Mouse (Mus musculus): ENCODE results near the gene Naga. TPM values are rescaled to one million over a fixed set of nuclear protein-coding genes. Genes with fewer than 3 reads are reported as not detected.
"Not testable (repeated sequence)": the region's sequence is repeated elsewhere in the genome, so short reads cannot be mapped to it uniquely, and the experiment has no call there.

Gene Naga
- polyA plus RNA-seq, 1 experiment from 2014 or later = 38.1 TPM

GRCm38 (mm10) chr15:82374437-82374836 lies 35.7 kb upstream of the Naga start:
- no peak for ATAC-seq (ENCODE audit: insufficient number of reproducible peaks, insufficient read depth, low FRiP score, low TSS enrichment)
- peaks cover 2% of the 10 kb centered on the region; the same call in 1 of the 2 replicates for H3K4me1 ChIP-seq

GRCm38 (mm10) chr15:82372991-82373390 lies 34.3 kb upstream of the Naga start:
- Histone ChIP-seq H3K9me3 (no peaks in the 10 kb centered on the region), H3K27me3 (no peaks in the 10 kb centered on the region), H3K4me2 (replicated peaks) (no peak overlapping the region), H3K9ac (no peak overlapping the region), H3K27ac (no peak overlapping the region), H3K36me3 (0 out of 2 replicates have a peak, but pooled peaks cover 5% of the 10 kb centered on the region), H3K4me3 (no peak overlapping the region), H3K4me1 (no peaks in the 10 kb centered on the region)
- no peak for ATAC-seq (ENCODE audit: insufficient number of reproducible peaks, insufficient read depth, low FRiP score, low TSS enrichment)
- 79% methylated on average over 5 of the region's 5 CpGs for WGBS

More at GRCm38 (mm10) chr15:82374437-82374836, 35.7 kb upstream of the Naga start:
- no peak overlapping the region for H3K27ac ChIP-seq
- no peak overlapping the region for H3K4me3 ChIP-seq
- WGBS = 81% methylated on average over 5 of the region's 5 CpGs
- H3K27me3 ChIP-seq = no peaks in the 10 kb centered on the region
- no peaks in the 10 kb centered on the region for H3K9me3 ChIP-seq
- H3K9ac ChIP-seq = no peak overlapping the region
- H3K36me3 ChIP-seq = 0 out of 2 replicates have a peak, but pooled peaks cover 5% of the 10 kb centered on the region
- no peak overlapping the region for H3K4me2 ChIP-seq (replicated peaks)

DNA sequence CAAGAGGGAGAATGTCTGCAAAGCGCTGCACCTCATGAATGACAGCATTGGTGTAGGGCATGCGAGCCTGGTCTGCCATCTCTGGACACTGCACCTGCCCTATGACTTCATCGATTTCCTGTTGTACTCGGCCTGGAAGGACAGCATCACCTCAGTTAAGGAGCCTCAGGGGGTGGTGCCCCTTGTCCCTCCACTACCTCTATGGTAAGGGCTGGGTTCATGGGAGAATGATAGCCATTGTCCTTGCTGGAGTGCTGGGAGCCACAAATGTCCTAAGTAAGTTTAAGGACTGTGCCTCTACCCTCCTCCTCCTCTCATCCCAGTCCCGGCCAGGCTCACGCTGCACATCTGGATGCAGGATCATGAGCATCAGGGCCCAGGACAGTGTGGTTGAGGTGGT lies 33.7 kb upstream of the Naga start:
- no peaks in the 10 kb centered on the region for H3K9me3 ChIP-seq
- no peak for ATAC-seq (ENCODE audit: insufficient number of reproducible peaks, insufficient read depth, low FRiP score, low TSS enrichment)
- 82% methylated on average over 6 of the region's 6 CpGs for WGBS
- H3K9ac ChIP-seq = no peak overlapping the region
- no peak overlapping the region for H3K4me2 ChIP-seq (replicated peaks)
- no peaks in the 10 kb centered on the region for H3K4me1 ChIP-seq
- no peak overlapping the region for H3K27ac ChIP-seq
- H3K4me3 ChIP-seq = no peak overlapping the region
- 0 out of 2 replicates have a peak, but pooled peaks cover 5% of the 10 kb centered on the region for H3K36me3 ChIP-seq
- H3K27me3 ChIP-seq = no peaks in the 10 kb centered on the region

GRCm38 (mm10) chr15:82368851-82369250 lies 30.1 kb upstream of the Naga start:
- 0 out of 2 replicates have a peak, but pooled peaks cover 5% of the 10 kb centered on the region for H3K36me3 ChIP-seq
- WGBS = 91% methylated on average over 1 of the region's 1 CpGs
- H3K9ac ChIP-seq = no peak overlapping the region
- no peaks in the 10 kb centered on the region for H3K4me1 ChIP-seq
- H3K4me3 ChIP-seq = no peak overlapping the region
- ATAC-seq (ENCODE audit: insufficient number of reproducible peaks, insufficient read depth, low FRiP score, low TSS enrichment) = no peak
- H3K9me3 ChIP-seq = no peaks in the 10 kb centered on the region
- H3K27me3 ChIP-seq = no peaks in the 10 kb centered on the region
- H3K4me2 ChIP-seq (replicated peaks) = no peak overlapping the region
- H3K27ac ChIP-seq = no peak overlapping the region

GRCm38 (mm10) chr15:82368146-82368545 lies 29.4 kb upstream of the Naga start:
- no peaks in the 10 kb centered on the region for H3K4me1 ChIP-seq
- WGBS = 91% methylated on average over 4 of the region's 4 CpGs
- no peak overlapping the region for H3K9ac ChIP-seq
- no peak overlapping the region for H3K4me3 ChIP-seq
- no peaks in the 10 kb centered on the region for H3K9me3 ChIP-seq
- no peak for ATAC-seq (ENCODE audit: insufficient number of reproducible peaks, insufficient read depth, low FRiP score, low TSS enrichment)
- H3K27ac ChIP-seq = no peak overlapping the region
- H3K4me2 ChIP-seq (replicated peaks) = no peak overlapping the region
- H3K27me3 ChIP-seq = no peaks in the 10 kb centered on the region
- H3K36me3 ChIP-seq = no peaks in the 10 kb centered on the region

- not testable (repeated sequence) for H3K27me3 ChIP-seq; H3K36me3 ChIP-seq; H3K4me3 ChIP-seq; ATAC-seq (ENCODE audit: insufficient number of reproducible peaks, insufficient read depth, low FRiP score, low TSS enrichment); H3K27ac ChIP-seq; H3K9me3 ChIP-seq; H3K4me2 ChIP-seq (replicated peaks); H3K4me1 ChIP-seq; H3K9ac ChIP-seq
- 18% methylated on average over 7 of the region's 9 CpGs for WGBS
Measured at GRCm38 (mm10) chr15:82364561-82364960, 25.8 kb upstream of the Naga start.

DNA sequence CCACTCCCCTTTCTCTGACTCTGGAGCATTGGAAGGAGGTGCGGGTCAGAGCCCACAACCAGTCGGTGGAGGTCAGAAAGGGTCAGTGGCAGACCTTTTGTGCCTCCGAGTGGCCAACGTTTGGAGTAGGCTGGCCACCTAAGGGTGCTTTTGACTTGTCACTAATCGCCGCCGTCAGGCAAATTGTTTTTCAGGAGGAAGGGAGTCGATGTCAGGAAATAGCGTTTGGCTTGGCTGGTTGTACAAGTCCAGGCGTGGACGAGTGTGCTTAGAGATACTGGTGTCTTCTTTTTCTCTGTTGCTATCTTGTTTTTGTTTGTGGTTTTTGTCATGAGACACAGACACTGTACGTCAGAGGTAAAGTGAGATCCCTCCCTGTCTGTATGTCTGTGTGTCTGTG lies 25.1 kb upstream of the Naga start:
- H3K27ac ChIP-seq; H3K27me3 ChIP-seq; H3K4me1 ChIP-seq; H3K4me3 ChIP-seq; H3K36me3 ChIP-seq; H3K9me3 ChIP-seq; H3K9ac ChIP-seq; ATAC-seq (ENCODE audit: insufficient number of reproducible peaks, insufficient read depth, low FRiP score, low TSS enrichment); H3K4me2 ChIP-seq (replicated peaks): not testable (repeated sequence)
- WGBS = 71% methylated on average over 8 of the region's 12 CpGs

DNA sequence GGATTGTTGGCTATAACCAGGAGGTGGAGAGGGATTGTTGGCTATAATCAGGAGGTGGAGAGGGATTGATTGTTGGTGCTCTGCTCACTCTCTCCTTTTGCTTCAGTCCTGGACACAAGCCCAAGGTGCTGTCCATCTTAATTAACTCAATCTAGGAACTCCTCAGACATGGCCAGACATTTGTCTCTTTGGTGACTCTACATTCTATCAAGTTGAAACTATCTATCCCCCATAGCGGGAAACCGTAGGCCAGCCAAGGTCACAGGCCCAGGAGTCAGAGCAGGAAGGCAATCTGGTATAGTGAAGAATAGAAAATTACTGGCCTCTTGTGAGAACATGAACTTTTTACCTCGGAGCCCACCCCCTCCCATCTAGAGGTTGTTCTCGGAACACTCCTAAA lies 23.5 kb upstream of the Naga start:
- no peak overlapping the region for H3K4me3 ChIP-seq
- no peaks in the 10 kb centered on the region for H3K4me1 ChIP-seq
- no peaks in the 10 kb centered on the region for H3K27me3 ChIP-seq
- H3K36me3 ChIP-seq = no peaks in the 10 kb centered on the region
- 78% methylated on average over 4 of the region's 4 CpGs for WGBS
- ATAC-seq (ENCODE audit: insufficient number of reproducible peaks, insufficient read depth, low FRiP score, low TSS enrichment) = no peak
- no peak overlapping the region for H3K9ac ChIP-seq
- no peak overlapping the region for H3K27ac ChIP-seq
- H3K4me2 ChIP-seq (replicated peaks) = no peak overlapping the region
- H3K9me3 ChIP-seq = no peaks in the 10 kb centered on the region

DNA sequence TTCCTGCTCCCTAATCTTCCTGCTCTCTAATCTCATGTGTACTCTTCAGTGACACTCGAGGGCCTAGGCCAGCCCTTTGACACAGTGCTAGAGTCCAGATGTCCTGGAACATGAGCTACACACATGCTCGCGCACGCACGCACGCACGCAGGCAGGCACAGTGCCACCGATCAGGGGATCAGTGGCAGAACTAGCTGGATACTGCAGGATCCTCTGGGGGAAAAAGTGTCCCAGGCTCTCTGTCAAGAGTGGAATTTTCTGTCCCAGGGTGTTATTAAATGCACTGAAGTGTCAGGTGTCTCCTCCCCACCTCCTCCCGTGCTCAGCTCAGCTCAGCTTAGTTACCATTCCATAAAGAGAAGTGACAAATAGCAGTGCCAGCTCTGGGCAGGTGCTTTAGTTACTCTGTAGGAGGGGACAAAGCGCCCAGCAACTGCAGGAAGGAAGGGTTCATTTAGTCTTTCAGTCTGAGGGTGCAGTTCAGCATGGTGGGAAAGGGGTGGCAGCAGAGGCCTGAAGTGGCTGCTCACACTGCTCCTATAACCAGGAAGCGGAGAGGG lies 22.8 kb upstream of the Naga start:
- Histone ChIP-seq H3K4me3 (no peak overlapping the region), H3K4me2 (replicated peaks) (no peak overlapping the region), H3K9ac (no peak overlapping the region), H3K4me1 (no peaks in the 10 kb centered on the region), H3K36me3 (no peaks in the 10 kb centered on the region), H3K27ac (0 out of 2 replicates have a peak overlapping the region, but pooled peaks have one; percentile 41), H3K27me3 (no peaks in the 10 kb centered on the region), H3K9me3 (no peaks in the 10 kb centered on the region)
- 66% methylated on average over 11 of the region's 11 CpGs for WGBS
- no peak for ATAC-seq (ENCODE audit: insufficient number of reproducible peaks, insufficient read depth, low FRiP score, low TSS enrichment)

DNA sequence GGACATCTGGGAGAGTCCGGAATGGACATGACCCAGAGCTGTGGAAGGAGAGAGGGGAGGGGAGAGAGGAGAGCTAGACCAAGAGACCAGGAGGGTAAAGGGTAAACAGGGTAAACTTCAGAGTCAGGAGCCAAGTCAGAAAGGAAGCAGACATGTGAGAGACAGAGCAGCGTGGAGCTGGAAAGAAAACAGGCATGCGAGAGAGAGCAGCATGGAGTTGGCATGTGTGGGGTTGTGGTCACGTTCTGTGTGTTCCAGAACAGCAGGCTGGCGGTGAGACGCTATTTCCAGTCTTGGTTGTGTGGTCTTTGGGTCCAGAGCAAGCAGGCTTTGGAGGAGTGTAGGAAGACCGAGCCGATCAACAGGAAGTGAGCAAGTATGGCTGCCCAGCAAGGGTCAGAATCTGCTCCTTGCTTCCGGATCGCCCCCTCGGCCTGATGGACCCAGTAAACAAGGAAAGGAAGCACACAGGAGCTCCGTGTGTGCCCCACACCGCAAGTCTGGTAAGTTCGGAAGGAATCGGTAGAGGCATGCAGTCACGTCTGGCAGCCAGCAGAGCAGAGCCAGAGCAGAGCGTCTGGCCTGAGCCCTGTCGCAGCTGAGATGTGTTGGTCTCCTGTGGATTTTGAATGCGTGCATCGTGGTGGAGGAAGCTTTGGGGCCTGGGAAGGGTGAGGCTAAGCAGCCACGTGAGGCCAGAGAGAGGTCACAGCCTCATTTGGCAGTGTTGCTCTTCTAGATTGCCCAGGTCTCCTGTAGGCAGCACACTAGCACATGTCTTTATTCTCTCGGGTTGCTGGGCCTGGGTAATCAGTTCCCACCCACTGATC lies 19.9 kb upstream of the Naga start:
- H3K9ac ChIP-seq = no peak overlapping the region
- no peaks in the 10 kb centered on the region for H3K27me3 ChIP-seq
- H3K4me2 ChIP-seq (replicated peaks) = no peak overlapping the region
- no peaks in the 10 kb centered on the region for H3K36me3 ChIP-seq
- no peak overlapping the region for H3K4me3 ChIP-seq
- peak overlapping the region; percentile 36; the same call in 1 of the 2 replicates for H3K27ac ChIP-seq
- WGBS = 60% methylated on average over 22 of the region's 22 CpGs
- no peak for ATAC-seq (ENCODE audit: insufficient number of reproducible peaks, insufficient read depth, low FRiP score, low TSS enrichment)
- H3K9me3 ChIP-seq = no peaks in the 10 kb centered on the region
- no peaks in the 10 kb centered on the region for H3K4me1 ChIP-seq

DNA sequence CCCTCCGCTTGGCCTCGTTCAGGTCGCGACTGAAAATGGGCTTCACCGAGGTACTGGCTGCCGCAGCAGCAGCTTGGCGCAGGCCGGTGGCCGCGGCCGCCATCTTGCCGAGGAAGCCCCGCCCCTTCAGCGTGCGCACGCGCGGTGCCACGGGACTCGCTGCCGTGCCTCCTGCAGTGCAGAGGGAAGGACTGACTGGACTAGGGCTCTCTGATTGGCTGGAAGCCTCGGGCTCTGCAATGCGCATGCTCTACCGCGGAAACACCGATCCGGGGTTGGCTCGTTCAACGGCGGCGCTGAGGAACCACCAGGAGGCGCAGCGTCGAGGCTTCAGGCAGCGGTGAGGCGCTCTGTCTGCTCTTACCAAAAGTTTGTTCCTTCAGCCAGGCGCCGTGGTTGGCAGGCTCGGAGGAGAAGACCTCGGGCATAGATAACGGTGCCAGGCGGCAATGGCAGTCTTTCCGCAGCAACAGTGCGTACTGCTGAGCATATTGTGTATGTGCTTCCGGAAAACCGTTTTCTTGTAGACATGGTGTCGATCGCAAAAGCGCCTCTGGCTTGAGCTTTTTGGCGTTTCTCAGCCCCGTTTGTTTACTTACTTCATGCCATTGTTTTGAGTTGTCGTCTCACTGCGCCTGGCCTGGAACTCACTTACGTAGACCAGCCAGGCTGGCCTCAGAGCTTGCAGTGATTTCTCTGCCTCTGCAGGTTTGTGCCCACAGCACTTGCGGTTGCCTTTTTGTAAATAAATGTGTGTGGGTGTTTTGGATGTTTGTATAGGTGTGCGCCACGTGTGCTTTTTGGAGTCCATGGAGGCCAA lies 15.6 kb upstream of the Naga start, which contains the start of gene Ndufa6:
Gene Ndufa6, minus strand, starts transcription at position 197 of the 820 bp plus-strand sequence.
- Histone ChIP-seq H3K36me3 (peaks cover 19% of the 10 kb centered on the region), H3K9ac (peak within 1 kb of the TSS; percentile 95), H3K9me3 (no peaks in the 10 kb centered on the region), H3K4me3 (peak within 1 kb of the TSS; percentile 92), H3K4me1 (peaks cover 6% of the 10 kb centered on the region), H3K27me3 (no peaks in the 10 kb centered on the region), H3K27ac (peak within 1 kb of the TSS; percentile 82), H3K4me2 (replicated peaks) (peak within 1 kb of the TSS; percentile 61)
- WGBS = 2% methylated on average over 57 of the region's 57 CpGs
- peak; percentile 98 for ATAC-seq (ENCODE audit: insufficient number of reproducible peaks, insufficient read depth, low FRiP score, low TSS enrichment)

Data from embryonic facial prominence, embryonic 12.5 days (tissue).